Mouse (Mus musculus) granulocyte monocyte progenitor cell, adult 5-6 weeks (primary cell): ENCODE measurements around the gene Tex14. TPM values are rescaled to one million over a fixed set of nuclear protein-coding genes. Genes with fewer than 3 reads are reported as not detected.

Experiments used
- total RNA-seq, 2 experiments: library from RNA; stranded (forward) in 1 of 2; stranded (reverse) in 1 of 2; fragments of 200-712, 200-1000 nt in 1 of 2; fragments of >200 nt in 1 of 2; fragmentation: Nextera tagmentation in 1 of 2; gene quantifications; 2 replicates each; pipeline ENCODE4 v1.2.3; 2014 to 2017

The Tex14 gene
- total RNA-seq, 2 experiments from 2014 or later: not detected

Other genes starting within 250 kb of the Tex14 start
- gene Ppm1e, start 46.0 kb upstream of the Tex14 start, total RNA-seq (2014; fragmentation: Nextera tagmentation): 0.56 TPM in 1 of 2 replicates, not detected in the other
- 1.8 and 2.0 TPM in 2 replicates for gene Ppm1e, start 46.0 kb upstream of the Tex14 start, total RNA-seq (2017)
- 1.8 and 6.5 TPM in 2 replicates for gene Rad51c, start 111 bp upstream of the Tex14 start, total RNA-seq (2014; fragmentation: Nextera tagmentation)
- gene Rad51c, start 111 bp upstream of the Tex14 start, total RNA-seq (2017): 6.3 and 7.8 TPM in 2 replicates
- not detected in 2 replicates for gene Gm11492, start 161.6 kb downstream of the Tex14 start, total RNA-seq (2014; fragmentation: Nextera tagmentation)
- not detected in 2 replicates for gene Gm11492, start 161.6 kb downstream of the Tex14 start, total RNA-seq (2017)
- 4.7 TPM in 1 of 2 replicates, not detected in the other for gene Sept4, start 163.8 kb downstream of the Tex14 start, total RNA-seq (2014; fragmentation: Nextera tagmentation)
- 1.3 TPM in 1 of 2 replicates, not detected in the other for gene Sept4, start 163.8 kb downstream of the Tex14 start, total RNA-seq (2017)
- gene Mtmr4, start 187.1 kb downstream of the Tex14 start, total RNA-seq (2014; fragmentation: Nextera tagmentation): 25.2 and 25.4 TPM in 2 replicates
- 20.3 and 22.6 TPM in 2 replicates for gene Mtmr4, start 187.1 kb downstream of the Tex14 start, total RNA-seq (2017)
- gene Hsf5, start 212.1 kb downstream of the Tex14 start, total RNA-seq (2014; fragmentation: Nextera tagmentation): not detected in 2 replicates
- not detected in 2 replicates for gene Hsf5, start 212.1 kb downstream of the Tex14 start, total RNA-seq (2017)